Mouse (Mus musculus) intestine, embryonic 16.5 days (tissue): ENCODE measurements around the gene Spem2. TPM values are rescaled to one million over a fixed set of nuclear protein-coding genes. Genes with fewer than 3 reads are reported as not detected.

ENCODE experiments used
- ATAC-seq: fragments of 200-750 bp; cut with Nextera tagmentation; 2 replicates; pipeline ENCODE4 v1.8.0; 2017; ENCODE audit warnings: moderate TSS enrichment, moderate library complexity
- H3K27ac ChIP-seq: fragments of 300-500 bp; sonication (generic); 2 replicates; pipeline ENCODE4 v1.5.1; 2014; ENCODE audit warnings: mild to moderate bottlenecking, low read length
- H3K27me3 ChIP-seq: fragments of 300-500 bp; sonication (generic); replicated peaks from 2 replicates; pipeline ENCODE4 v1.6.1; 2014; ENCODE audit warnings: low read length, control low read depth, mixed read lengths; ENCODE audit not compliant: control insufficient read depth, insufficient read depth
- H3K36me3 ChIP-seq: fragments of 300-500 bp; sonication (generic); 2 replicates; pipeline ENCODE4 v1.6.1; 2014; ENCODE audit warnings: low read length, control low read depth; ENCODE audit not compliant: control insufficient read depth, insufficient read depth
- H3K4me1 ChIP-seq: fragments of 300-500 bp; sonication (generic); 2 replicates; pipeline ENCODE4 v1.6.1; 2014; ENCODE audit warnings: low read length, control low read depth, mixed read lengths; ENCODE audit not compliant: control insufficient read depth, insufficient read depth
- H3K4me2 ChIP-seq: fragments of 300-500 bp; sonication (generic); 2 replicates; pipeline ENCODE4 v1.6.1; 2014; ENCODE audit warnings: low read depth, low read length, control low read depth
- H3K4me3 ChIP-seq: fragments of 300-500 bp; sonication (generic); 2 replicates; pipeline ENCODE4 v1.5.1; 2014; ENCODE audit warnings: mild to moderate bottlenecking, low read length
- H3K9ac ChIP-seq: fragments of 300-500 bp; sonication (generic); 2 replicates; pipeline ENCODE4 v1.6.1; 2014; ENCODE audit warnings: low read depth, low read length
- H3K9me3 ChIP-seq: fragments of 300-500 bp; sonication (generic); 2 replicates; pipeline ENCODE4 v1.6.1; 2016; ENCODE audit warnings: low read length, control low read depth; ENCODE audit not compliant: control insufficient read depth
- WGBS: fragments of 180-500 bp; shearing (Covaris S2); extraction: QIAGEN DNeasy Blood & Tissue Kit; methylation state at CpG from one replicate; pipeline ENCODE4 v1.1.7; 2014; 5-methylcytosine and 5-hydroxymethylcytosine counted together
- polyA plus RNA-seq: library from polyadenylated mRNA; unstranded; fragments of >200 nt; fragmentation: Nextera tagmentation; extraction: Ambion mirVana; gene quantifications from 2 replicates; pipeline ENCODE4 v1.2.1, GENCODE M21; 2015

The Spem2 gene
- polyA plus RNA-seq, 1 experiment from 2014 or later, result not detected

GRCm38 (mm10) chr11:69803328-69803727, 14.9 kb downstream of the Spem2 start:
- ATAC-seq, result peak; percentile 54
- peak overlapping the region; percentile 82 for H3K9ac ChIP-seq
- H3K4me2 ChIP-seq, result peak overlapping the region; percentile 98
- WGBS, result 2% methylated on average over 12 of the region's 12 CpGs
- peak overlapping the region; percentile 64 for H3K4me3 ChIP-seq
- peaks cover 54% of the 10 kb centered on the region for H3K4me1 ChIP-seq
- no peaks in the 10 kb centered on the region for H3K36me3 ChIP-seq
- no peaks in the 10 kb centered on the region for H3K9me3 ChIP-seq
- peak overlapping the region; percentile 89 for H3K27ac ChIP-seq
- H3K27me3 ChIP-seq, result 0 out of 2 replicates have a peak, but pooled peaks cover 5% of the 10 kb centered on the region

DNA sequence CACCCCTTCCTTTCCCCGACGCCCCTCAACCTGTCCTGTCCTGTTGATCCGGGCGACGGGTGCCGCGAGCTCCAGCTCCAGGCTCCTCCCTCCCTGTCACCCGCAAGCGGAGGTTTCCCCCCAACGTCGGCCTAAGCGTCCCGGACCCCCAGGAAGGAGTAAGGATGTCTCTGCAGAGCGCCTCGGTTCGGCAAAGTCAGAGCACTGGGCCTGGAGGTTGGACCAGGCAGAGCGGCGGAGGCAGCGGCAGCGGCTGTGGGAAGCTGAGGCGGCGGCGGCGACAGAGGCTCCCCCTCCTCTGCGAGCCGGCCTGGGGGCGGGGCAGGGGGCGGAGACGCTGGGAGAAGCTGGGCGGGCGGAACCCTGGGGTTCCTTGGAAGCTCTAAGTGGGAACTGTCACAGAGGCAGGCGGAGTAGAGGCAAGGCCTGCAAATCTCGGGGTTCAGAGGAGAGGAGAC, 15.6 kb downstream of the Spem2 start:
- peak overlapping the region; percentile 82 for H3K9ac ChIP-seq
- H3K4me2 ChIP-seq, result peak overlapping the region; percentile 98
- WGBS, result under 1% methylated on average over 32 of the region's 33 CpGs
- peak; percentile 57 for ATAC-seq
- no peaks in the 10 kb centered on the region for H3K36me3 ChIP-seq
- peak overlapping the region; percentile 89 for H3K27ac ChIP-seq
- peaks cover 54% of the 10 kb centered on the region for H3K4me1 ChIP-seq
- no peaks in the 10 kb centered on the region for H3K9me3 ChIP-seq
- H3K27me3 ChIP-seq, result 0 out of 2 replicates have a peak, but pooled peaks cover 5% of the 10 kb centered on the region
- peak overlapping the region; percentile 64 for H3K4me3 ChIP-seq

- Histone ChIP-seq H3K9me3 (no peaks in the 10 kb centered on the region), H3K27ac (peak within 1 kb of the TSS; percentile 89), H3K4me1 (peaks cover 54% of the 10 kb centered on the region), H3K36me3 (no peaks in the 10 kb centered on the region), H3K27me3 (0 out of 2 replicates have a peak, but pooled peaks cover 5% of the 10 kb centered on the region), H3K4me3 (peak within 1 kb of the TSS; percentile 64), H3K9ac (peak within 1 kb of the TSS; percentile 82), H3K4me2 (peak within 1 kb of the TSS; percentile 98)
- WGBS, result 2% methylated on average over 32 of the region's 33 CpGs
- no peak for ATAC-seq
Observed at GRCm38 (mm10) chr11:69801379-69801977, 16.8 kb downstream of the Spem2 start, which contains the start of gene Fgf11. Gene Fgf11 (minus strand): TSS chr11:69801857.

- Histone ChIP-seq H3K4me3 (peak overlapping the region; percentile 64), H3K36me3 (no peaks in the 10 kb centered on the region), H3K27me3 (0 out of 2 replicates have a peak, but pooled peaks cover 5% of the 10 kb centered on the region), H3K4me2 (peak overlapping the region; percentile 98), H3K27ac (peak overlapping the region; percentile 63), H3K4me1 (peaks cover 54% of the 10 kb centered on the region), H3K9ac (peak overlapping the region; percentile 73), H3K9me3 (no peaks in the 10 kb centered on the region)
- peak; percentile 6; the same call in 1 of the 2 replicates for ATAC-seq
- WGBS, result 2% methylated on average over 36 of the region's 36 CpGs
Observed at GRCm38 (mm10) chr11:69800392-69801197, 17.7 kb downstream of the Spem2 start.

- H3K36me3 ChIP-seq, result no peaks in the 10 kb centered on the region
- H3K27ac ChIP-seq, result no peak overlapping the region
- peak overlapping the region; percentile 73; the same call in 1 of the 2 replicates for H3K9ac ChIP-seq
- H3K4me3 ChIP-seq, result peak overlapping the region; percentile 64; the same call in 1 of the 2 replicates
- no peaks in the 10 kb centered on the region for H3K9me3 ChIP-seq
- 0 out of 2 replicates have a peak, but pooled peaks cover 5% of the 10 kb centered on the region for H3K27me3 ChIP-seq
- 5% methylated on average over 11 of the region's 11 CpGs for WGBS
- no peak for ATAC-seq
- peak overlapping the region; percentile 98 for H3K4me2 ChIP-seq
- H3K4me1 ChIP-seq, result peaks cover 54% of the 10 kb centered on the region
Observed at GRCm38 (mm10) chr11:69800138-69800391, 18.2 kb downstream of the Spem2 start.

- 0 out of 2 replicates have a peak, but pooled peaks cover 5% of the 10 kb centered on the region for H3K27me3 ChIP-seq
- 0 out of 2 replicates have a peak overlapping the region, but pooled peaks have one; percentile 73 for H3K9ac ChIP-seq
- H3K4me3 ChIP-seq, result no peak overlapping the region
- no peak overlapping the region for H3K27ac ChIP-seq
- H3K9me3 ChIP-seq, result no peaks in the 10 kb centered on the region
- H3K4me1 ChIP-seq, result peaks cover 53% of the 10 kb centered on the region
- no peaks in the 10 kb centered on the region for H3K36me3 ChIP-seq
- ATAC-seq, result no peak
- peak overlapping the region; percentile 98 for H3K4me2 ChIP-seq
- 43% methylated on average over 12 of the region's 12 CpGs for WGBS
Observed at GRCm38 (mm10) chr11:69799394-69800137, 18.7 kb downstream of the Spem2 start.

GRCm38 (mm10) chr11:69797924-69798323, 20.3 kb downstream of the Spem2 start:
- H3K9me3 ChIP-seq, result no peaks in the 10 kb centered on the region
- no peak overlapping the region for H3K27ac ChIP-seq
- WGBS, result 75% methylated on average over 7 of the region's 7 CpGs
- no peaks in the 10 kb centered on the region for H3K36me3 ChIP-seq
- no peak overlapping the region for H3K4me2 ChIP-seq
- no peak overlapping the region for H3K4me3 ChIP-seq
- peaks cover 38% of the 10 kb centered on the region for H3K4me1 ChIP-seq
- no peak for ATAC-seq
- H3K27me3 ChIP-seq, result 0 out of 2 replicates have a peak, but pooled peaks cover 5% of the 10 kb centered on the region
- H3K9ac ChIP-seq, result no peak overlapping the region

- peaks cover 20% of the 10 kb centered on the region for H3K4me1 ChIP-seq
- no peaks in the 10 kb centered on the region for H3K36me3 ChIP-seq
- peak overlapping the region; percentile 62; the same call in 1 of the 2 replicates for H3K9ac ChIP-seq
- H3K4me3 ChIP-seq, result peak overlapping the region; percentile 54
- H3K27me3 ChIP-seq, result no peaks in the 10 kb centered on the region
- no peaks in the 10 kb centered on the region for H3K9me3 ChIP-seq
- ATAC-seq, result no peak
- WGBS, result 3% methylated on average over 13 of the region's 13 CpGs
- peak overlapping the region; percentile 96 for H3K4me2 ChIP-seq
- no peak overlapping the region for H3K27ac ChIP-seq
Observed at GRCm38 (mm10) chr11:69795983-69796435, 22.3 kb downstream of the Spem2 start.
